Mouse (Mus musculus) thymus, postnatal 14 days (tissue): ENCODE results near the gene Ccdc74a.
"Not testable (repeated sequence)": the region's sequence is repeated elsewhere in the genome, so short reads cannot be mapped to it uniquely, and the experiment has no call there.

ENCODE experiments used
- DNase-seq: peaks from one replicate; pipeline ENCODE4 v3.0.0; 2021

Ccdc74a gene

GRCm38 (mm10) chr16:17646310-17647114, at the start of gene Ccdc74a:
Ccdc74a (plus strand) TSS chr16:17646470.
- DNase-seq = peak; percentile 80

DNA sequence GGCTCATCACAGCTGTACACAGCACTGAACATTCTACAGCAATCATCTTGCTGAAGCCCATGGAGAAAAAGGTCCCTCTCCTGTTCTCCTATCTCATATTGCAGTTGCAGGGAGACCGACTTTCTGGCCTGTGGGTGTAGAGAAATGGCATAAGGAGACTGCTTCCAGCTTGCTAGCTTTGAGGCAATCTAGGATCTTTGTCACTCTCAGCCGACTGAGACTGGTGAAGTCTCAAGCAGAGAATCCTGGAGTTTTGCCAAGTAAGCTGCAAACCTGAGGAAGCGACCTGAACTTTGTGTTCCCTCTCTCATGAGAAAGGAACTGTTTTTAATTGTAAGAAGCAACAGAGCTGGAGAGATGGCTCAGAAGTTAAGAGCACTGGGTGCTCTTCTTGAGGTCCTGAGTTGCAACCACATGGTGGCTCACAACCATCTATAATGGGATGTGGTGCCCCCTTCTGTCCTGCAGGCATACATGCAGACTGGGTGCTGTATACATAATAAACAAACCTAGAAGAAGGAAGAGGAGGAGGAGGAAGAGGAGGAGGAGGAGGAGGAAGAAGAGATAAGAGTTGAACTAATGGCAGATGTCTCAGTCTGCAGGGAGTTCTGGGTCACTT, 45.2 kb upstream of the Ccdc74a start:
- DNase-seq = no peak

DNA sequence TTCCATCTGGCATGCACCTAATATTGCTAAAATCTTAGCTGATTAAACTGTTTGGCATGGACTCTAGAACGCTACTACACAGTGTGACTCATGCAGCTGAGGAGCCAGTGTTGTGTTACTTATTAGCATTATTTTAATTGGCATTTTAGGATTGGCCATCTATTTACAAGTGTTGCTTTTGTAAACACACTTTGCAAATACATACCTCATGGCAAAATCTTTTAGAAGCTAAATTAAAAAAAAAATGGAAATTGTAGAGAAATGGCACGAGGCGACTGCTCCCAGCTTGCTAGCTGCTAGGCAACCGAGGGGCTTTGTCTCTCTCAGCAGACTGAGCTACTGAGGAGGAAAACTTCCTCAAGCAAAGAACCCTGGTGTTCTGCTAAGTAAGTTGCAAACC, 41.3 kb upstream of the Ccdc74a start:
- DNase-seq = no peak

DNA sequence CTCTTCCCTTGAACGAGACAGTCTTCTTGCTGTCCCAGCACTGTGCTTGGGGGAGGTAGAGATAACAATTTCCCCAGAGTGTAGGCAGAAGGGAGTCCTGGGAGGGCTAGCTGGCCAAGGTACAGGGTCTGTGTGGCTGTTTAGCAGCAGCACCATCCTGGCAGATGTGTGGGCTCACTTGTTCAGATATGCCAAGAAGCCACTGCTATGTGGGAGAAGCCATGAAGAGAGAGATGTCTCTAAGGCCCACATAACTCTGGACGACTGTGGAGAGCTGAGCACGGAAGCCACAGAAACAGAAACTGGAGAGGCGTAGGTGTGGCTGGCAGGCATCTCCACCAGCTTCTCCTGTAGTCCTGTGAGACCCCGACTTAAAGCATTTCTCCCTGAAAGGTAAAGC, 40.6 kb upstream of the Ccdc74a start:
- no peak for DNase-seq

DNA sequence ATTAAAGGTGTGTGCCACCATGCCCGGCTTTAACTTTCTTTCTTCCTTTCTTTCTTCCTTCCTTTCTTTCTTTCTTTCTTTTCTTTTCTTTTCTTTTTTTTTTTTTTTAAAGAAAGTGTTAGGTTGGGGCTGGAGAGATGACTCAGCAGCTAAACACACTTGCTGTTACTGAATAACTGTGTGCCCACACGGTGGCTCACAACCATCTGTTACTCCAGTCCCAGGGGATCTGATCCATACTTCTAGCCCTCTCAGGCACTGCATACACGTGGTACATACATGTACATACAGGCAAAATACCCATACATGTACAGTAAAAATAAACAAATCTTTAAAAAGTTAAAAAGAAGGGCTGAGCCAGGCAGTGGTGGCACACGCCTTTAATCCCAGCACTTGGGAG, 34.9 kb upstream of the Ccdc74a start:
- no peak for DNase-seq

DNA sequence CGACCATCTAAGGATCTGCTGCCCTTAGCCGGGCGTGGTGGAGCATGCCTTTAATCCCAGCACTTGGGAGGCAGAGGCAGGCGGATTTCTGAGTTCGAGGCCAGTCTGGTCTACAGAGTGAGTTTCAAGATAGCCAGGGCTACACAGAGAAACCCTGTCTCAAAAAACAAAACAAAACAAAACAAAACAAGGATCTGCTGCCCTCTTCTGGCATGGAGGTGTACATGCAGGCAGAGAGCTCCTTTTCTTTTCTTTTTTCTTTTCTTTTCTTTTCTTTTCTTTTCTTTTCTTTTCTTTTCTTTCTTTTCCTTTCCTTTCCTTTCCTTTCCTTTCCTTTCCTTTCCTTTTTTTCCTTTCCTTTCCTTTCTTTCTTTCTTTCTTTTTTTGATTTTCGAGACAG, 31.5 kb upstream of the Ccdc74a start:
- DNase-seq = not testable (repeated sequence)

DNA sequence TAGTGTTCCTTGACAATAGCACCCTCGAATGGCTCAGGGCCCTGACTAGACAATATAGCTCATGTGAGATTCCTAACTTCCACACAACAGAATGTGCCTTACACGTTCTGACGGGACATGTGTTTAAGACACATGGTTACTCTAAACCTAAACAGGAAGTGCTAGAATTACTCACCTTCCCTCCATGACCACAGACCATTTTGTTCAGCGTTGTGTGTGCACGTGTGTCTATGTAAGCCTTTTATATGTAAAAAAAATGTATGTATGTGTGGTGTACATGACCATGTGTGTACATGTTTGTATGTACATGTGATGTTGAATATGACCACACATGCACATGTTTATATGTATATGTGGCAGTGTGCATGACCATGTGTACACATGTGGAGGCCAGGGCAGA, 30.1 kb upstream of the Ccdc74a start:
- no peak for DNase-seq

GRCm38 (mm10) chr16:17617922-17618565, 28.2 kb upstream of the Ccdc74a start:
- peak; percentile 64 for DNase-seq

- peak; percentile 93 for DNase-seq
These were observed 26.8 kb upstream of the Ccdc74a start, which contains the start of gene Smpd4 for GRCm38 (mm10) chr16:17619198-17620105. Smpd4 (plus strand) TSS chr16:17619354.

DNA sequence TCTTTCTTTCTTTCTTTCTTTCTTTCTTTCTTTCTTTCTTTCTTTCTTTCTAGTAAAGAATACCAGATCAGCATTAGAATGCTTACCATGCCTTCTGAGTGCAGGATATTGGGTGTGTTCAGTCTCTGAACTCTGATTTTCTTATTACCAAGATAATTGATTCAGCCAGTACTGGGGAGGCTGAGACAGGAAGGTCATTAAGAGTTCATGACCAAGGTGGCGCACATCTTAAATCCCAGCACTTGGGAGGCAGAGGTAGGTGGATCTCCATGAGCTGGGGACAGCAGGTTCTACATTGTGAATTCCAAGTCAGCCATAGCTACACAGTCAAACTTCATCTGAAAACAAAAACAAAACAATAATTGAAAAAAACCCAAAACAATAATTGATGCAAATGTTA, 24.3 kb upstream of the Ccdc74a start:
- DNase-seq = no peak

DNA sequence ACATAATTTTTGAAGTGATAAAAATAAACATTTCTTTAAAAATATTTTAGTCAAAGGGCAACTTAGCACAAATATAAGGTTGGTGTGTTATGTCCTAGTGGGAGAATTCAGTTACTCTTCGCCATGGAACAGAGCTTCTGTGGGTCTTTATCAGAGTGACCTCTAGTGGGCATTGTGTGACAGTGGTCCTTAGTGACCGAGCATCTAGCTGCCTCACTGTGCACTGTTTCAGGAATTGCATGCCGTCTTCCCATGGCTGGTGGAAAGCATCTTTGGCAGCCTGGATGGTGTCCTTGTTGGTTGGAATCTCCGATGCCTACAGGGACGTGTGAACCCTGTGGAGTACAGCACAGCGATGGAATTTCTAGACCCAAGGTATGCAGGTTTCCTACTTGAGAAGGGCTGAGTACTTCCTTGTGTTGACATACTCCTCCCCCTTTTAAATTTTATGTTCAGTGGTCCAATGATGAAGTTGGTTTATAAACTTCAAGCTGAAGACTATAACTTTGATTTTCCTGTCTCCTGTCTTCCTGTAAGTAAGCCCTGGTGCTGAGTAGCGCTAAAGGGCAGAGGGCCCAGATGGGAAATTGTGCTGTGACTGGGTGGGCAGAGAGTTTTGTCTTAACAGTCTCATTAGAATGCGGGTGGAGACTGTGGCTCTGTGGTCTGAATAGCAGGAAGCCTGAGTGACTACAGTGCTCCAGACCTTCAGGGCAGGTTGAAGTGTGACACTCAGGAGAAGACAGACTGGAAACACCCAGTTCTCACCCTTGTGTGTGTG, 20.6 kb upstream of the Ccdc74a start:
- no peak for DNase-seq

GRCm38 (mm10) chr16:17626269-17626555, 20.1 kb upstream of the Ccdc74a start:
- no peak for DNase-seq

DNA sequence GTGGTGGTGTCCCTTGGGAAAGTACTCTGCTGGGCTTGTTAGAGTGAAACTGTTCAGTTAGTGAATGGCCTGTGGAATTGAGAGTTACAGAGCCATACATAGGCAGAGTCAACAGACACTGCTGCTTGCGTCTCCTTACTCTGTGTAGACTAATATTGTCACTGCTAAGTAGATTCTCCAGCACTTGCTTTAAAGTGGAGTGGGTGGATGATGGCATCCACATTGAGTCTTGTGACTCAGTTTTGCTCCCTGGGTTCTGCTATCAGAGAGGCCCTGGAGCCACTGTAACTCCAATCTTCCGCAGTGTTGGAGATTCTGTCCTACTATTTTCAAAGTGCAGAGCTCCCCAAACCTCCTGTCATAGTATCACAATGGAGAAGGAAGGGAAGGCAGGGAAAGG, 13.7 kb upstream of the Ccdc74a start:
- DNase-seq = no peak

DNA sequence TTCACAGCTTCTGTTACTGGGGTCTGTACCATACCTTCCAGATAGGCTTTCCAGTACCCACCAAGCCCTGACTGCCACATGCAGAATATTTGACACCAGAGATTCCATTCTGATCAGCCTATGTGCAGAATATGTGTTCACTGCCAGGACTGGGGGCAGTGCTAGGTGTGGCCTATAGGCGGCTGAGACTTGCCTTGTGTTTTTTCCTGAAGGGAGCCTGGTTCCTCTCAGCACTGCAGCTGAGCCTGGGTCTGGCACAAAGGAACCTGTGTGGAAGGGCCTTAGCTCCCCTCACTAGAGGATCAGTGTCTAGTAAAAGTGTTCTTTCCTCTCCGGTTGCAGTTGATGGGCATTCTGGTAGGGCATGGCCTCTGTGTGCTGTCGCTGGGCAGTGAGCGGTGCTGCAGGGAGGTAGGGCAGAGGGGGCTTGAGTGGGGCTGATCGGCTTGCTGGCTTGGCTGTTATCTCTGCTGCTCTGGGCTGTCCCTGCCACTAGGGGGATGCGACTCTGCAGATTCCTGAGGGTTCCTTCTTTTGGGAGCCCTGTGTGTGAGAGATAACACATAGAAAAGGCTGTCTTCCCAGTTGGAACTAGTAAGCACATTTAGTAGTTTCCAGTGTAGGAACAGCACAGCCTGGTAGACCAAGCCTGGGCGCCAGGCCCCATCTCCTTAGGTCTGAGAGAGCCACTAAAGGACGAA, 12.6 kb upstream of the Ccdc74a start:
- no peak for DNase-seq

DNA sequence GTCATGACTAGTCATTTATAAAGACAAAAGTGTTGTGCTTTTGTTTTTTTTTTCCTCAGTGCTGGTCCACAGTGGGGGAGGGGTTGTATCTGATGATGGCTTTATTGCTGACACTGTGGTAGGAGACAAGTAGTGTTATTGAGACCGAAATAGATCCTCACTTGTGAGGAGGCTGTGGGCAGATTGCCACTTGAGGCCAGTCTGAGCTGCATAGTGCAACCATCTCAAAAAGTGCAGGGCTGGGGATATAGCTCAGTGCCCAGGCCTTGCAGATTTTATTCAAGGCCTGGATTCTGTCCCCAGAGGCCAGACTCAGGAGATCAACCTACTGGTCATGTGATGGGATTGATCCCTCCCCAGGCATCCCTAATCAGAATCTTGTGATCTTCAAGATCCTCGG, 9.4 kb upstream of the Ccdc74a start:
- DNase-seq = no peak

GRCm38 (mm10) chr16:17637610-17638009, 8.7 kb upstream of the Ccdc74a start:
- no peak for DNase-seq

- no peak for DNase-seq
These were observed 8.1 kb upstream of the Ccdc74a start for GRCm38 (mm10) chr16:17638036-17638628.

GRCm38 (mm10) chr16:17639081-17639480, 7.2 kb upstream of the Ccdc74a start:
- DNase-seq = no peak

- no peak for DNase-seq
These were observed 6.3 kb upstream of the Ccdc74a start for GRCm38 (mm10) chr16:17639951-17640350.

DNA sequence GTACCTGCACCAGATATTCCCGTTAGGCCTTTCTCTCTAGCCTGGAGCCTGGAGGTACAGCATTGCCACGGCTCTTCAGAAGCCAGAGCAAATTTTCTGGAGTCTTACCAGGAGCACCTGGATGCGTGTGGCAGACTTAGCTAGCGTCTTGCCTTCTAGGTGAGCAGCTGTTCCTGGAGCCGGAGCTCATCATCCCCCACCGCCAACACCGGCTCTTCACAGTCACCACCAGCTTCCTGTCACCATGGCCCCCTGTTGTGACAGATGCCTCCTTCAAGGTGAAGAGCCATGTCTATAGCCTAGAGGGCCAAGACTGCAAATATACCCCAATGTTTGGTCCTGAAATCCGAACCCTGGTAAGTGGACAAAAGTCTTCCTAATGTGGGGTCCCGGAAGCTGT, 5.6 kb upstream of the Ccdc74a start:
- no peak for DNase-seq

- DNase-seq = no peak
These were observed 5.0 kb upstream of the Ccdc74a start for GRCm38 (mm10) chr16:17641301-17641700.
